Mouse (Mus musculus) small intestine, adult 2 months (tissue): ENCODE results near the gene Mettl23. TPM values are rescaled to one million over a fixed set of nuclear protein-coding genes. Genes with fewer than 3 reads are reported as not detected.
A peak's percentile ranks its signal among the peaks of the same experiment; 100 is the strongest.

Experiments used
- H3K27ac ChIP-seq: fragments of 200-500 bp; 2 replicates; pipeline ENCODE4 v1.5.1; 2012; ENCODE audit warnings: low read depth, low read length, control low read depth, inconsistent platforms; ENCODE audit not compliant: insufficient read depth
- H3K27me3 ChIP-seq: fragments of 200-500 bp; 2 replicates; pipeline ENCODE4 v1.6.1; 2012; ENCODE audit warnings: mild to moderate bottlenecking, moderate library complexity, low read length, inconsistent platforms; ENCODE audit not compliant: control insufficient read depth, insufficient read depth
- H3K36me3 ChIP-seq: fragments of 200-500 bp; 2 replicates; pipeline ENCODE4 v1.6.1; 2012; ENCODE audit warnings: mild to moderate bottlenecking, low read length, control low read depth, inconsistent platforms; ENCODE audit not compliant: control insufficient read depth, insufficient read depth
- H3K4me1 ChIP-seq: fragments of 200-500 bp; 2 replicates; pipeline ENCODE4 v1.6.1; 2012; ENCODE audit warnings: low read length, inconsistent platforms, mixed read lengths; ENCODE audit not compliant: control insufficient read depth, insufficient read depth, insufficient read length
- H3K4me3 ChIP-seq: fragments of 200-500 bp; 2 replicates; pipeline ENCODE4 v1.5.1; 2012; ENCODE audit warnings: low read depth, mild to moderate bottlenecking, control low read depth, inconsistent platforms, low read length, moderate library complexity
- CTCF ChIP-seq: fragments of 200-500 bp; IDR thresholded peaks from 2 replicates; pipeline ENCODE4 v1.5.1; 2012; ENCODE audit warnings: low read depth, mild to moderate bottlenecking, control low read depth, inconsistent platforms, low read length, moderate library complexity, mixed read lengths; ENCODE audit not compliant: insufficient replicate concordance, insufficient read length; ENCODE audit errors: extremely low read depth
- POLR2A ChIP-seq: fragments of 200-500 bp; IDR thresholded peaks from 2 replicates; pipeline ENCODE4 v1.6.1; 2012; ENCODE audit warnings: low read depth, mild to moderate bottlenecking, control low read depth, inconsistent platforms, low read length, moderate library complexity
- WGBS: fragments of 180-500 bp; shearing (Covaris S2); methylation state at CpG from one replicate; pipeline ENCODE4 v1.1.7; 2018; 5-methylcytosine and 5-hydroxymethylcytosine counted together
- polyA plus RNA-seq: library from polyadenylated mRNA; depleted of rRNA; stranded (reverse); fragments of >200 nt; gene quantifications from 2 replicates; pipeline ENCODE4 v1.2.3, GENCODE M21; 2012

Gene Mettl23
- polyA plus RNA-seq, 1 experiment = 10.3 TPM

DNA sequence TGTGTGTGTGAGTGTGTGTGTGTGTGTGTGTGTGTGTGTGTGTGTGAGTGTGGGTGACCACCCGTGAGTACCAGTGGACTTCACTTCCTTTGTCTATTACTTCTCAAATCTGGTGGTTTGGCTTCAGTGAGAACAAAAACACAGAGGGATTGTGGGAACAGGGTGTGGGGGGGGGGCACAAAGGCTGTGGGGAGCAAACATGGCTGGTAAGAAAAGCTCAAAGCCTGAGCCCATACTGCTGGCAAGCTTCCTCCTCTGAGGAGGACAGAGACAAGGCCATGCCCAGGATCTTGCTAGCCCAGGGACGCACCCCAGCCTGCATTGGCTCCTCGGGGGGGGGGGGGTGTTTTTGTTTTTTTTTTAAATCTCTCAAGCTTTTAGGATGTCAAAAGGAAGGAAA lies 35.6 kb upstream of the Mettl23 start:
- Histone ChIP-seq H3K36me3 (peaks cover 2% of the 10 kb centered on the region; the same call in 1 of the 2 replicates), H3K27ac (no peak overlapping the region), H3K4me3 (no peak overlapping the region), H3K27me3 (no peaks in the 10 kb centered on the region), H3K4me1 (no peaks in the 10 kb centered on the region; the same call in 1 of the 2 replicates)
- no peak for TF ChIP-seq POLR2A
- TF ChIP-seq CTCF = no peak
- WGBS = 72% methylated on average over 3 of the region's 3 CpGs

DNA sequence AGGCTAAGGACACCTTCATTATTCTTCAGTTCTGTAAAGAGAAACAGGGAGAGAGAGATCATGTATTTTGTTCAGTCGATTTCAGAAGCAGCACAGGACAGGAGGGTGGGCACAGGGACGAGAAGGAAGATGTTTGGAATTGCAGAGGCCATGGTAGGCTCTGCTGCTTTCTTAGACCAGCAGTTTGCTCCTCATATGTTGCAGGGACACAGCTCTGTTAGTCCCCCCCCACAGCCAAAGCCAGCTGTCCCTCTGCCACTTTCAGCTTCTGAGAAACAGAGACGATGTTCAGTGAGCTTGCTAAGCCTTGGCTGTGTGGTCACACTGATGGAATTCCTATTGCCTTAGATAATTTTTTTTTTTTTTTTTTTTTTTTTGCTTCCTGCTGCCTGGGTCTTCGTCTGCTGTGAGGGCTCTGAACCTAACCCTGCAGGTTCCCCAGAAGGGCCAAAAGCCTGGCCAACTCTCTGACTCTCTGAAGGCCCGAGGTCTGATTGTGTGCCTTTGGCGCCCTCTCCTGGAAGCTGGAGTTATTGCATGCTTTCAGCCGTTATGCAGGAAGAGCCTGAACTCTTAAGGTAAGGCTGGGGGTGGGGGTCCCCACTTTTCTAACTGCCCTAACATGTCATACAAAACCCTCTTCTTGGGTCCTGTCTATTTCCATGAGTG lies 35.0 kb upstream of the Mettl23 start:
- peaks cover 2% of the 10 kb centered on the region; the same call in 1 of the 2 replicates for H3K36me3 ChIP-seq
- H3K4me1 ChIP-seq = no peaks in the 10 kb centered on the region; the same call in 1 of the 2 replicates
- peak; percentile 97 for TF ChIP-seq CTCF
- no peak for TF ChIP-seq POLR2A
- no peak overlapping the region for H3K4me3 ChIP-seq
- H3K27me3 ChIP-seq = no peaks in the 10 kb centered on the region
- no peak overlapping the region for H3K27ac ChIP-seq
- WGBS = 26% methylated on average over 7 of the region's 7 CpGs

DNA sequence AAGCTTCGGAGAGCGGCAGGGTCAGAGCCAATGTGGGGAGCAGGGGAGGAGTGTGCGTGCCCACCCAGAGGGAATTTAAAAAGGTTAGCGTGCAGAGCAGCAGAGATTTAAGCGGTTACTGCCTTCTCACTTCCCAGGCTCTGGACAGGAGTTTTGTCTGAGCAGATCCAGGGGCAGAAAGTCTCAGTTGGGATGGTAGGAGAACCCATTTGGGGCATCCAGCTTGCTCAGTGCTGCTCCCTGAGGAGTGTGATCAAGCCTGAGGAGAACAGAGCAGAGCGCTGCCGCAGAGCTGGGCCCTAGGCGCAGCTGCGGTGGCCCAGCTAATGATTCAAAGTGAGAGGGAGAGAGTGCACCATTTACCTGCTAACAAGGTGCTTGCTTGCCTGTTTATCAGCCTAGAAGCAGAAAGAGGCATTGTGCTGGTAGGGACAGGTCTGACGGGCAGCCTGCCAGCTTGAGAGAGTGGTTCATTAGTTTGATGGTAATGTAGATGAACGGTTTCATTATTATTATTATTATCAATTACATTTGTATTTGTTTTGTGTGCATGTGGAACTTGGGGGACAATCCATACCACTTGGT lies 34.2 kb upstream of the Mettl23 start:
- 90% methylated on average over 11 of the region's 11 CpGs for WGBS
- peaks cover 2% of the 10 kb centered on the region; the same call in 1 of the 2 replicates for H3K36me3 ChIP-seq
- TF ChIP-seq POLR2A = no peak
- no peak for TF ChIP-seq CTCF
- H3K4me1 ChIP-seq = peaks cover 4% of the 10 kb centered on the region
- H3K4me3 ChIP-seq = no peak overlapping the region
- H3K27me3 ChIP-seq = no peaks in the 10 kb centered on the region
- no peak overlapping the region for H3K27ac ChIP-seq

DNA sequence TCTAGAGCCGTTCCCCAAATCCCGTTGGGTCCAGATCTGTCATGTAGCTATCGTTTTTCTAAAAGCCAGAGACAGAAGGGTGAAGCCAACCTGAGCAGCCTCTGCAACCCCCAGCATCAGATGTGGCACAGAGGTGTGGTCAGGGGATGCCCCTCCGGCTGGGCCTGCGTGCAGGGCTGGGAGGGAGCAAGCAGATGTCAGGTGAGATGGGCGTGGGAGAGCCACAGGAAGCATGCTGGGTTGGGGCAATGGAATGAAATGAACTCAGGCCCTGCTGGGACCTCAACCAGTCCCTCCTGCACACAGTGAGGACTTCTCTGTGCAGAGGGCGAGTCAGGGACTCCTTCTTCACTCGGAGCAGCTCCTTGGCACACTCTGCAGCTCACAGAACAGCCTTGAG lies 33.6 kb upstream of the Mettl23 start:
- WGBS = 83% methylated on average over 8 of the region's 8 CpGs
- H3K27me3 ChIP-seq = no peaks in the 10 kb centered on the region
- H3K27ac ChIP-seq = no peak overlapping the region
- TF ChIP-seq POLR2A (no peak), CTCF (no peak)
- H3K36me3 ChIP-seq = peaks cover 2% of the 10 kb centered on the region; the same call in 1 of the 2 replicates
- peaks cover 9% of the 10 kb centered on the region for H3K4me1 ChIP-seq
- no peak overlapping the region for H3K4me3 ChIP-seq

DNA sequence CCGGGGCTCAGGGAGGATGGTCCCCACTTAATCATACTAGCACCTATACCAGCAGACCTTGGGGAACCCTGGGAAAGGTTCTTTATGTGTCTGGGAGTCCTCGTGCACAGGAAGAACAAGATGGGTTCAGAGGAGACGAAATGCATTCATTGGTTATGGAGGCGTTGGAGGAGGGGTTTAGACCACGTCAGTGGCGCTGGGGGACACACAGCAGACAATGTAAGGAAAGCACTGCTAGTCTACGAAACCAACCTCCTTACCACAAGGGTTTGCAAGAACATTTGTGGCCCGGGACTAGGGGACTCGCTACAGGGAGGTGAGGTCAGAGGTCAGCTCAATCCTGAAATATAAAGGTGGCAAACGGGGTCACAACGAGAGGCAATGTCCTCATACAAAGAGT lies 32.5 kb upstream of the Mettl23 start:
- TF ChIP-seq CTCF (no peak), POLR2A (no peak)
- Histone ChIP-seq H3K36me3 (peaks cover 2% of the 10 kb centered on the region; the same call in 1 of the 2 replicates), H3K4me3 (no peak overlapping the region), H3K4me1 (peaks cover 13% of the 10 kb centered on the region), H3K27ac (no peak overlapping the region), H3K27me3 (no peaks in the 10 kb centered on the region)
- 92% methylated on average over 11 of the region's 11 CpGs for WGBS

DNA sequence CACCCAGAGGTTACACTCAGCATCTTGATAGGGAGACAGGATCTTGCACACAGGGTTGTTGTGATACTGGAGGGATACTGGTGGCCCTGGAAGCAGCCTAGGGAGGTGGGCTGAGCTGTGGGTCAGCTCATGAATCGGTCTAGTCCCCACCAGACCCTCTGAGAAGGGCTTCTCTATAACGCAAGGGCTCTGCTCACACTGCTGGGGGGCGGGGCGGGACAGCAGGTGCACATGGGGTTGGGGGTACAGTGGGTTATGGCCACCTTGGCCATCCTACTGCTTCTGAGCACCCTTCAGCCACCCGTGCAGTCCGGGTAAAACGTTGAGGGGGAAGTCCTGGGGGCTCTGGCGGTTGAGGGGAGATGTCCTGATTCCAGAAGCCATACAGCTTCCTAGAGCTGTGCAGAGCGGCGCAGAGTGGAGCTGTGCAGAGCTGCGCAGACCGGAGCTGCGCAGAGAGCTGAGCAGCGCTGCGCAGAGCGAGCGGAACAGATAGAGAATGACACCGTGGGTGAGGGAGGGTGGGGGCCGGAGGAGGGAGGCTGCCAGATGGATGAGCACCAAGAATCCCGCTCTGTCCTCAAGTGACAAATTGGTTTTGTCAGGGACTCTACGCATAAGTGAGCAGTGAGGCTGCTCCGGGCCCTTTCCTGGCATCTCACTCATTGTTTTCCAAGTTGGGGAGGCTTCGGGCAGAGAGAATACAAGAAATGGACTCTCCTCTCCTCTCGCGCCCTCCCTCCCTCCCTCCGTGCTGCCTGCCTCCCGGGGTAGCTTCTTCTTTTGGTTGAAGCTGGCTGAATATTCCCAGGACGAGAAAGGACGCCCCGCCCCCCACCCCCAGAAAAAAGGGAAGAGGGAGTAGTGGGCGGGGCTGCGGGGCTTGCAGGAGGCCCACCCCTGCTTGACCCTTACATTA lies 31.8 kb upstream of the Mettl23 start:
- Histone ChIP-seq H3K27ac (no peak overlapping the region), H3K27me3 (no peaks in the 10 kb centered on the region), H3K4me1 (peaks cover 13% of the 10 kb centered on the region), H3K36me3 (peaks cover 2% of the 10 kb centered on the region; the same call in 1 of the 2 replicates), H3K4me3 (peak overlapping the region; percentile 42)
- TF ChIP-seq POLR2A = no peak
- TF ChIP-seq CTCF = no peak
- 69% methylated on average over 29 of the region's 32 CpGs for WGBS
